Mouse (Mus musculus) G1E (cell line): ENCODE data around the gene Lrrc32.

Source experiments
- CTCF ChIP-seq: IDR thresholded peaks from 2 replicates; pipeline ENCODE4 v1.5.1; 2012; ENCODE audit warnings: low read depth, low read length, inconsistent platforms, mixed read lengths
- GATA1 ChIP-seq: IDR thresholded peaks from 2 replicates; pipeline ENCODE4 v1.6.1; 2012; ENCODE audit warnings: borderline replicate concordance, low read length, inconsistent platforms, mixed read lengths
- GATA2 ChIP-seq: IDR thresholded peaks from 2 replicates; pipeline ENCODE4 v1.6.1; 2012; ENCODE audit warnings: low read depth, low read length, inconsistent platforms, borderline replicate concordance
- POLR2AphosphoS5 ChIP-seq: IDR thresholded peaks from 2 replicates; pipeline ENCODE4 v1.6.1; 2012; ENCODE audit warnings: low read depth, low read length, inconsistent platforms; ENCODE audit not compliant: insufficient replicate concordance
- TAL1 ChIP-seq: conservative IDR thresholded peaks from 2 replicates; pipeline ENCODE4 v1.6.1; 2012; ENCODE audit warnings: low read depth, low read length, inconsistent platforms, mixed read lengths

GRCm38 (mm10) chr7:98543853-98544370, 54.8 kb downstream of the Lrrc32 start:
- TF ChIP-seq POLR2AphosphoS5 (no peak), CTCF (no peak), GATA2 (no peak), TAL1 (no peak), GATA1 (no peak)
